Mouse (Mus musculus): ENCODE measurements at regions not wholly inside any gene's neighbourhood (a gene's known extent, or its start where the extent isn't known, plus 50 kb on each side); places are given as distances from the start of the nearest gene placed in this dataset.

GRCm38 (mm10) chr14:47857731-47858556 is 209.7 kb downstream of the Ktn1 start:
- DNase-seq (ENCODE audit: low spot score): no peak

- no peak for DNase-seq (ENCODE audit: low spot score)
These were observed 214.3 kb downstream of the Ktn1 start for GRCm38 (mm10) chr14:47862556-47862955.

- DNase-seq (ENCODE audit: low spot score): peak; percentile 17
These were observed 214.8 kb downstream of the Ktn1 start for GRCm38 (mm10) chr14:47863067-47863466.

GRCm38 (mm10) chr14:47863701-47864100 is 215.5 kb downstream of the Ktn1 start:
- DNase-seq (ENCODE audit: low spot score): no peak

GRCm38 (mm10) chr14:47867017-47867416 is 218.8 kb downstream of the Ktn1 start:
- no peak for DNase-seq (ENCODE audit: low spot score)

GRCm38 (mm10) chr14:47868258-47868780 is 220.1 kb downstream of the Ktn1 start:
- no peak for DNase-seq (ENCODE audit: low spot score)

GRCm38 (mm10) chr14:47876585-47876984 is 228.3 kb downstream of the Ktn1 start:
- DNase-seq (ENCODE audit: low spot score): no peak

- DNase-seq (ENCODE audit: low spot score): no peak
These were observed 228.9 kb downstream of the Ktn1 start for GRCm38 (mm10) chr14:47877167-47877566.

- DNase-seq (ENCODE audit: low spot score): no peak
These were observed 229.7 kb downstream of the Ktn1 start for GRCm38 (mm10) chr14:47877771-47878443.

- no peak for DNase-seq (ENCODE audit: low spot score)
These were observed 235.3 kb upstream of the Peli2 start for GRCm38 (mm10) chr14:47885326-47885725.

- DNase-seq (ENCODE audit: low spot score): no peak
These were observed 230.1 kb upstream of the Peli2 start for GRCm38 (mm10) chr14:47890251-47891198.

- no peak for DNase-seq (ENCODE audit: low spot score)
These were observed 224.0 kb upstream of the Peli2 start for GRCm38 (mm10) chr14:47896581-47896980.

GRCm38 (mm10) chr14:47897907-47898530 is 222.6 kb upstream of the Peli2 start:
- no peak for DNase-seq (ENCODE audit: low spot score)

- no peak for DNase-seq (ENCODE audit: low spot score)
These were observed 222.0 kb upstream of the Peli2 start for GRCm38 (mm10) chr14:47898605-47899004.

GRCm38 (mm10) chr14:47905334-47905733 is 215.3 kb upstream of the Peli2 start:
- no peak for DNase-seq (ENCODE audit: low spot score)

- DNase-seq (ENCODE audit: low spot score): no peak
These were observed 211.5 kb upstream of the Peli2 start for GRCm38 (mm10) chr14:47909129-47909528.

- DNase-seq (ENCODE audit: low spot score): no peak
These were observed 209.8 kb upstream of the Peli2 start for GRCm38 (mm10) chr14:47910741-47911295.

GRCm38 (mm10) chr14:47911546-47912545 is 208.8 kb upstream of the Peli2 start:
- peak; percentile 58 for DNase-seq (ENCODE audit: low spot score)

- DNase-seq (ENCODE audit: low spot score): no peak
These were observed 205.0 kb upstream of the Peli2 start for GRCm38 (mm10) chr14:47915621-47916020.

All from layer of hippocampus, adult 9-10 months (tissue).